Mouse (Mus musculus) stomach, embryonic 16.5 days (tissue): Measurements from ENCODE around the gene Klhl5. TPM values are rescaled to one million over a fixed set of nuclear protein-coding genes. Genes with fewer than 3 reads are reported as not detected.

Experiments used
- ATAC-seq: fragments of 200-750 bp; cut with Nextera tagmentation; 2 replicates; pipeline ENCODE4 v1.8.0; 2017; ENCODE audit warnings: moderate number of reproducible peaks, moderate TSS enrichment; ENCODE audit not compliant: insufficient read depth, low FRiP score
- H3K27ac ChIP-seq: fragments of 300-500 bp; sonication (generic); 2 replicates; pipeline ENCODE4 v1.5.1; 2014; ENCODE audit warnings: low read length
- H3K27me3 ChIP-seq: fragments of 300-500 bp; sonication (generic); 2 replicates; pipeline ENCODE4 v1.6.1; 2014; ENCODE audit warnings: low read length, control low read depth, mixed read lengths; ENCODE audit not compliant: control insufficient read depth, insufficient read depth
- H3K36me3 ChIP-seq: fragments of 300-500 bp; sonication (generic); 2 replicates; pipeline ENCODE4 v1.6.1; 2014; ENCODE audit warnings: low read length; ENCODE audit not compliant: control insufficient read depth, insufficient read depth
- H3K4me1 ChIP-seq: fragments of 300-500 bp; sonication (generic); 2 replicates; pipeline ENCODE4 v1.6.1; 2014; ENCODE audit warnings: low read length, control low read depth, mixed read lengths; ENCODE audit not compliant: control insufficient read depth, insufficient read depth
- H3K4me2 ChIP-seq: fragments of 300-500 bp; sonication (generic); 2 replicates; pipeline ENCODE4 v1.6.1; 2014; ENCODE audit warnings: low read depth, low read length, mixed read lengths
- H3K4me3 ChIP-seq: fragments of 300-500 bp; sonication (generic); replicated peaks from 2 replicates; pipeline ENCODE4 v1.5.1; 2014; ENCODE audit warnings: mild to moderate bottlenecking, low read length
- H3K9ac ChIP-seq: fragments of 300-500 bp; sonication (generic); 2 replicates; pipeline ENCODE4 v1.6.1; 2014; ENCODE audit warnings: low read length
- H3K9me3 ChIP-seq: fragments of 300-500 bp; sonication (generic); replicated peaks from 2 replicates; pipeline ENCODE4 v1.6.1; 2016; ENCODE audit warnings: low read length, control low read depth; ENCODE audit not compliant: control insufficient read depth
- WGBS: fragments of 180-500 bp; shearing (Covaris S2); extraction: QIAGEN DNeasy Blood & Tissue Kit; methylation state at CpG from one replicate; pipeline ENCODE4 v1.1.7; 2014; 5-methylcytosine and 5-hydroxymethylcytosine counted together
- polyA plus RNA-seq: library from polyadenylated mRNA; unstranded; fragments of >200 nt; fragmentation: Nextera tagmentation; extraction: Ambion mirVana; gene quantifications from 2 replicates; pipeline ENCODE4 v1.2.1, GENCODE M21; 2015

Klhl5 gene
- polyA plus RNA-seq, 1 experiment from 2014 or later = 8.5 TPM

DNA sequence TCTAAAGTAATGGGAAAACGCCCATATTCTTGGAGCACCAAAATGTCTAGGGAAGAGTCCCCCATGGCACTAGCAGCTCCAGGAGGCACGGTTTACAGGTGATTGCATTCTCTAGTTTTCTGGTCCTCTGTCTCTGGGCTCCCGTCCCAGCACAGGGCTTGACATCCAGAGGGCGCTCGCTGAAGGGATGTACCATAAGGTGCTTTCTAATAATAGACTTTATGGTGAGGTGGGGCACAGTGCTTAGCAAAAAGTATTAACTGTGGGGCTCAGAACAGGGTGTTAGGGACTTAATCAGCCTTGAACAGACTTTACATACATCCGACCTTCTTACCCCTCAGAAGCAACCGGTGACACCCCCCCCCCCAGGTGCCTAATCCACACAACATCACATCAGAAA is 32.6 kb upstream of the Klhl5 start:
- H3K4me1 ChIP-seq = no peaks in the 10 kb centered on the region
- H3K27me3 ChIP-seq = no peaks in the 10 kb centered on the region
- no peak overlapping the region for H3K4me2 ChIP-seq
- no peak overlapping the region for H3K4me3 ChIP-seq
- no peak overlapping the region for H3K27ac ChIP-seq
- no peaks in the 10 kb centered on the region for H3K9me3 ChIP-seq
- ATAC-seq = no peak
- H3K36me3 ChIP-seq = no peaks in the 10 kb centered on the region
- WGBS = 58% methylated on average over 7 of the region's 7 CpGs
- H3K9ac ChIP-seq = no peak overlapping the region

DNA sequence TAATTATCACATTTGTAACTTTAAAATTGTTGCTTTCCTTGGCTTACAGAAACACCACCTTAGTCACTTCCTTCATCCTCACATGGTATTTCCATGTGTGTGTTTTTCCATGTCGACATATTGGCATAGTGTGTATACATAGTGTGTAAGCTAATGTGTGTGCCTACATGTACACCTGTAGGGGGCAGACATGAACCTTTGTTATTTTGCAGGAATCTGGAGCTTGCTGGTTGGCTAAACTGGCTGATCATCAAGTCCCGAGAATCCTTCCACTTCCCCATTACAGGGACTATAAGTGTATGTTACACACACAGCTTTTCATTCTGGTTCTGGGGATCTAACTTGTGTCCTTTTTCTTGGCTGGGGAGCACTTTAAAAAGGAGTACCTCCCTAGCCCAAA is 31.3 kb upstream of the Klhl5 start:
- 70% methylated on average over 2 of the region's 2 CpGs for WGBS
- no peak for ATAC-seq
- Histone ChIP-seq H3K36me3 (no peaks in the 10 kb centered on the region), H3K4me2 (no peak overlapping the region), H3K4me3 (no peak overlapping the region), H3K9ac (no peak overlapping the region), H3K27ac (no peak overlapping the region), H3K4me1 (no peaks in the 10 kb centered on the region), H3K27me3 (no peaks in the 10 kb centered on the region), H3K9me3 (no peaks in the 10 kb centered on the region)

DNA sequence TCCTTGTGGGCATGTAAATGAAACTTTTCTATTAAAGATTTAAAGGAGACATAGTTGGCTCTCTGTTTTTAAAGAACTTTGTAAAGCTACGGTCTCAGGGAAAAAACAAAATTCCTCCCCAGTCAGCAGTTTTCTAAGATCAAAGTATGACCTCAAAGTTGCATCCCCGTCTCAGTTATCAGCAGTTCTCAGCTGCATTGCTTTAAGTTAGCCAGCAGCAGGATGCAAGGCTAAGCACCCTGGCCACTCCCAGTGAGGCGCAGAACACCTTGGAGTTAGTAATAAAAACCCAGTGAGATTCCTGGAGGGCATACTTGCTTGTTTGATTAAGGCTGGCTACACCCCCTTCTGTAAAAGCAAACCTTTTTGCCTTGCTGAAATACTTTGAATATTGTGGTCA is 30.6 kb upstream of the Klhl5 start:
- H3K27ac ChIP-seq = no peak overlapping the region
- no peak for ATAC-seq
- H3K4me3 ChIP-seq = no peak overlapping the region
- H3K9ac ChIP-seq = no peak overlapping the region
- H3K4me1 ChIP-seq = no peaks in the 10 kb centered on the region
- no peaks in the 10 kb centered on the region for H3K36me3 ChIP-seq
- H3K9me3 ChIP-seq = no peaks in the 10 kb centered on the region
- no peaks in the 10 kb centered on the region for H3K27me3 ChIP-seq
- H3K4me2 ChIP-seq = no peak overlapping the region
- WGBS = 35% methylated on average over 3 of the region's 3 CpGs

DNA sequence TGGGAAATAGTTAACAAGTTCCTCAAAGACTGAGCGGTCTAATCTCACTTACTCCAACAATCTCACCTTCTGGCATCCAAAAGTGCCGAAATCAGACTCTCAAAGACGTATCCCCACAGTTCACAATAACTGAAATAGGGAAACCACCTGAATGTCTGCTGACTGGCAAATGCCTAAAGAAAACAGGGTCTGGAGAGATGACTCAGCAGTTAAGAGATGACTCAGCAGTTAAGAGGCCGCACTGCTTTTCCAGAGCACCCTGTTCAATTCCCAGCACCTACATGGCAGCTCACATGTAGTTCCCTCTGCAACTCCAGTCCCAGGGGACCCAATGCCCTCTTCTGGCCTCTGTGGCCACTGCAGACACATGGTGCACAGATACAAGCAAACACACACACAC is 29.3 kb upstream of the Klhl5 start:
- Histone ChIP-seq H3K27me3 (no peaks in the 10 kb centered on the region), H3K4me3 (no peak overlapping the region), H3K4me2 (no peak overlapping the region), H3K9me3 (no peaks in the 10 kb centered on the region), H3K27ac (no peak overlapping the region), H3K9ac (no peak overlapping the region), H3K36me3 (no peaks in the 10 kb centered on the region), H3K4me1 (no peaks in the 10 kb centered on the region)
- no peak for ATAC-seq
- WGBS = 91% methylated on average over 4 of the region's 4 CpGs

DNA sequence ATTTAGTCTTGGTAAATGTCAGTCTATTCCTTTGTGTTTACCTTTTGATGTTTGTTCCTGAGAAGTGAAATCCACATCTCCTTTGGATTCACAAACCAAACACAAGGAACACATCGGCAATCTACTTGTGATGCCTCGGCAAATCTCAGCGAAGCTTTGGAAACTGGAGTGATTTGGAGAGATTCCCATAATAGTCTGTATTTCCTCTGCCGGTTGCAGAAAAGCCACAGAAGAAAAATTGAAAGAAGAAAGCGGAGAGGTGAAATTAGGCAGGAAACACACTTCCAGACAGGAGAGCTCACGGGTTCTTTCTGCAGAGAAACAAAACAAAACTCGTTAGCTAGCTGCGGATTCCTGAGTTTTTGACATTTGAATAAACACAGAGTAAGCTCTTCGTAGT is 27.5 kb upstream of the Klhl5 start:
- peak overlapping the region; percentile 40; the same call in 1 of the 2 replicates for H3K27ac ChIP-seq
- ATAC-seq = no peak
- H3K9ac ChIP-seq = peak overlapping the region; percentile 45
- no peaks in the 10 kb centered on the region for H3K4me1 ChIP-seq
- no peaks in the 10 kb centered on the region for H3K27me3 ChIP-seq
- H3K4me3 ChIP-seq = peak overlapping the region; percentile 41
- WGBS = 25% methylated on average over 9 of the region's 9 CpGs
- no peaks in the 10 kb centered on the region for H3K36me3 ChIP-seq
- no peaks in the 10 kb centered on the region for H3K9me3 ChIP-seq
- H3K4me2 ChIP-seq = peak overlapping the region; percentile 41

DNA sequence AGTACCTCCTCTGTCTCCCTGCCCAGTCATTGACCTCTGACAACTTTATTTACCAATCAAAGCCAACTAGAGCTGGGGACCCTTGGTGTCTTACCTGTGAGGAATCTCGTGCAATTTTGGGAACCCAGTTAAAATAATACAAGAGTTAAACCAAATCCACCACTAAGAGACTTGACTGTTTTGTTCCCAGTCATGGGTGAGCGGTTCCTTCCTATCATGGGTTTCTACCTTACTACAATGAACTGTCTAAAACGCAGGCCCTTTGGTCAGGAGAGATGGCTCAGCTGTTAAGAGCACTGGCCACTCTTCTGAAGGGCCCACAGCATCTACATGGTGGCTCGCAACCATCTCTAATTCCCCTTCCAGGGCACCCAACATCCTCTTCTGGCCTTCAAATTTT is 25.5 kb upstream of the Klhl5 start:
- no peak overlapping the region for H3K4me3 ChIP-seq
- no peak overlapping the region for H3K9ac ChIP-seq
- WGBS = 82% methylated on average over 4 of the region's 4 CpGs
- no peak overlapping the region for H3K27ac ChIP-seq
- no peak overlapping the region for H3K4me2 ChIP-seq
- no peak for ATAC-seq
- no peaks in the 10 kb centered on the region for H3K9me3 ChIP-seq
- no peaks in the 10 kb centered on the region for H3K27me3 ChIP-seq
- H3K36me3 ChIP-seq = no peaks in the 10 kb centered on the region
- H3K4me1 ChIP-seq = 0 out of 2 replicates have a peak, but pooled peaks cover 2% of the 10 kb centered on the region

DNA sequence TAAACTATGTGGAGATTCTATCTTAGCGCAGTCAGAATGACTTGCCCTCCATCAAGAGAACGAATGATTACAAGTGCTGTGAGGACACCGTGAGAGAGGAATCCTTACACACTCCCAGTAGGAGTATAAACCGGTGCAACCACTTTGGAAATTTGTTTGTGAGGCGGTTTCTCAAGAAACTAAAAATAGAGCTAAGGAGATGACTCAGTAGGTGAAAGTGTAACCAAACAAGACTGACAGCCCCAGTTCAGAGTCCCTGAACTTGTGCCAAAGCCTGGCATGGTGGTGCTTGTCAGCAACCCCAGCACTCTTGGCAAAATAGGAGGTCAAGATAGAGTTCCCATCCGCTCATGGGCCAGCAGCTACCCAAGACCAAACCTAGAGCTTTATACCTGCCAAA is 20.8 kb upstream of the Klhl5 start:
- Histone ChIP-seq H3K4me2 (no peak overlapping the region), H3K27me3 (no peaks in the 10 kb centered on the region), H3K4me3 (no peak overlapping the region), H3K36me3 (no peaks in the 10 kb centered on the region), H3K9me3 (no peaks in the 10 kb centered on the region), H3K27ac (no peak overlapping the region; the same call in 1 of the 2 replicates), H3K4me1 (0 out of 2 replicates have a peak, but pooled peaks cover 2% of the 10 kb centered on the region), H3K9ac (no peak overlapping the region)
- no peak for ATAC-seq
- 66% methylated on average over 6 of the region's 6 CpGs for WGBS

DNA sequence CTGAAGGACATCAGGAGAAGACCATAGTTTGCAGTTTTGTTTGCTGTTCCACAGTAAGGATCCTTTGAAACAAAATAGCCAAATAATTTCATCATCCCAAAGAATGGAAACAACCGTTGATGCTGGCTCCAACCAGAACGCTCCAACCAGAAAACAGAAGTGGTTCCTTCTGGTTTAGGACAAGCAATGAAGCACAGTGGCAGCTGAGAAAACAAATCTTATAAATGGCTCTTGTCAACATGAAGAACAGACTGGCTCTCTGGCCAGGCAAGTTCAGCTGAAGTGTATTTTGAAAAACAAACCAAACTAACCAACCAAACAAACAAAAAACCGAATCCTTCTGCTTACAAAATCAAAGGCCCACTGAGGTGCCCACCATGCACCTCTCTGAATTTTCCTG is 17.6 kb upstream of the Klhl5 start:
- no peak overlapping the region for H3K27ac ChIP-seq
- WGBS = 59% methylated on average over 3 of the region's 3 CpGs
- no peak for ATAC-seq

DNA sequence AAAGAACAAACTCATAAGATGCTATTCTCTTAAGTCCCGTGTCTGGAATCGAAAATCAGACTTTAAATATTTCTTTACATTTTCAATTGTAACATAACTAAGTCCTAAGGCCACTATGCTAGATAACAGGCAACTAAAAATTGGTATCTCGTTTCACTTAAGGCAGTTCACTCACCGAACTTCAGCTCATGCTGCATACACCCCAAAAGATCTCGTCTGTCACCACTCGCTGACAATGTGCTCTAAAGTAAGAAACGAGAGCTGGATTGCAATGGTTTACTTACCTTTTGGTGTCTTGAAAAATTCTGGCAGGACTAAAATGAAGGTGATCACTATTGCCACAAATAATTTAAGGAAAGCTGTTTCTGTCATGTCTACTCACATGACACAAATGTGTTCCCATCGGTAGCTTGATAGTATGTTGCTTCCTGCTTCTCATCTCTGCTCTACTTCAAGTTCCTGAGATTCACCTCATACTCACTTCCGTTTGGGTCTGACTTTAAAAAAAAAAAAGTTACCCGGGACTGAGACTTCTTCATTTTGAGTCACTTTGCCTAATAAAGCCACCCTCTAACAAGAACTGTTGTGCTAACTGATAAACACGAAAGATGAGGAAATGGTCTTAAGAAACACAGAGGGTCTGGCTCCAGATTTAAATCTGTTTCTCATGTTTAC is 16.0 kb upstream of the Klhl5 start:
- H3K4me1 ChIP-seq = 0 out of 2 replicates have a peak, but pooled peaks cover 8% of the 10 kb centered on the region
- no peak overlapping the region for H3K4me3 ChIP-seq
- no peaks in the 10 kb centered on the region for H3K36me3 ChIP-seq
- ATAC-seq = no peak
- H3K4me2 ChIP-seq = peak overlapping the region; percentile 27; the same call in 1 of the 2 replicates
- H3K27ac ChIP-seq = peak overlapping the region; percentile 44; the same call in 1 of the 2 replicates
- H3K9me3 ChIP-seq = no peaks in the 10 kb centered on the region
- WGBS = 52% methylated on average over 11 of the region's 11 CpGs
- no peaks in the 10 kb centered on the region for H3K27me3 ChIP-seq
- no peak overlapping the region for H3K9ac ChIP-seq

More for the DNA sequence above, 17.6 kb upstream of the Klhl5 start:
- Histone ChIP-seq H3K4me3 (no peak overlapping the region), H3K4me2 (no peak overlapping the region), H3K27me3 (no peaks in the 10 kb centered on the region), H3K9me3 (no peaks in the 10 kb centered on the region), H3K4me1 (0 out of 2 replicates have a peak, but pooled peaks cover 8% of the 10 kb centered on the region), H3K36me3 (no peaks in the 10 kb centered on the region), H3K9ac (no peak overlapping the region)
